Mouse (Mus musculus) subcutaneous adipose tissue, adult 2 months (tissue): ENCODE measurements around the gene Olfr1314. TPM values are rescaled to one million over a fixed set of nuclear protein-coding genes. Genes with fewer than 3 reads are reported as not detected.

Experiments
- polyA plus RNA-seq: library from polyadenylated mRNA; depleted of rRNA; stranded (reverse); fragments of >200 nt; gene quantifications from 2 replicates; pipeline ENCODE4 v1.2.3, GENCODE M21; 2012; ENCODE audit warnings: low replicate concordance; rRNA removed

Olfr1314 gene
- not detected in 2 replicates for polyA plus RNA-seq

DNA sequence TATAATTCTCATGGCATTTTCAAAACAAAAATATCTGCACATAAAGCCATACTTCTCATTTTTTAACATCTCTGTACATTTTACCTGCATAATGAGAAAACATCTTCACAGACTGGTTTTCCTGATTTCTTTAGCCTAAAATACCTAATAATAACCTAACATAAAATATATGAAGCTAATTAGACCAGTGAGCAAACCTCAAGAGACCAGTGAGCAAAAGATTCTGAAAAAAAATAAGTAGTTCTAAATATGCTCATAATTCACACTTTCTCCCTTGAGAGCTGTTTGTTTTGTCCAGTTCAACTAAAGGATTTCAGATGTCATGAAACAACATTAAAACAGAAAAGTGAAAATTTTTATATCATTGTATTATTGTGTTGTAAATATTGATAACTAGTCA lies at the start of gene Olfr1314:
Gene Olfr1314 (minus strand): TSS at position 101 of the 400 bp plus-strand sequence.

GRCm38 (mm10) chr2:112140029-112140428 lies 43.4 kb upstream of the Olfr1314 start, which contains the start of gene Olfr1317:
Olfr1317 (plus strand) TSS chr2:112140329.

GRCm38 (mm10) chr2:112134877-112135276 lies 38.3 kb upstream of the Olfr1314 start, which contains the start of gene Olfr1316:
Olfr1316 (minus strand) TSS chr2:112134977.

GRCm38 (mm10) chr2:112115340-112115739 lies 18.8 kb upstream of the Olfr1314 start, which contains the start of gene Olfr1315-ps1:
Olfr1315-ps1 (minus strand) TSS chr2:112115440.

GRCm38 (mm10) chr2:112077743-112078142 lies 18.8 kb downstream of the Olfr1314 start, which contains the start of gene Olfr1313:
Olfr1313 (minus strand) TSS chr2:112077843.

DNA sequence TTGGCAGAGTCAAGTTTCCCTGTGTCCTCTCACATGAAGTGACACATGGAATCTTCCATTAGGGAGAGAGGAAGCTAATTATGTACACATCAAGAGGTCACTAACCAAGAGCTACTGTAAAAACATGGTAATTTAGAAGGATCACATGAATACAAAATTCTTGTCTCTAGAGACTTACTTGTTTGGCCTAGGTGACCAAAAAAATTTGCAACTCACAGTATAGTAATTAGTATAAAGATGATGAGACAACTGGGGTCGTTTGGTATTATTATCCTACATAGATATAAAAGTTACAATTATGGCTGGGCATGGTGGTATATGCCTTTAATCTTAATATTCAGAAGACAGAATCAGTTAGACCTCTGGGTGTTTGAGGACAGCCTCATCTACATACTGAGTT lies 46.4 kb downstream of the Olfr1314 start, which contains the start of gene Olfr1312:
Gene Olfr1312 (minus strand): TSS at position 101 of the 400 bp plus-strand sequence.

Other genes starting within 250 kb of the Olfr1314 start
- gene Olfr1305, start 219.6 kb downstream of the Olfr1314 start, polyA plus RNA-seq, result not detected in 2 replicates
- gene Olfr1306, start 180.5 kb downstream of the Olfr1314 start, polyA plus RNA-seq, result not detected in 2 replicates
- not detected in 2 replicates for gene Olfr1307, start 147.3 kb downstream of the Olfr1314 start, polyA plus RNA-seq
- gene Olfr1308, start 131.8 kb downstream of the Olfr1314 start, polyA plus RNA-seq, result not detected in 2 replicates
- gene Olfr1309, start 106.5 kb downstream of the Olfr1314 start, polyA plus RNA-seq, result not detected in 2 replicates
- gene Olfr1310, start 84.1 kb downstream of the Olfr1314 start, polyA plus RNA-seq, result not detected in 2 replicates
- gene Olfr1311, start 72.4 kb downstream of the Olfr1314 start, polyA plus RNA-seq, result not detected in 2 replicates
- gene Olfr1312, start 46.5 kb downstream of the Olfr1314 start, polyA plus RNA-seq, result not detected in 2 replicates
- gene Olfr1313, start 18.9 kb downstream of the Olfr1314 start, polyA plus RNA-seq, result not detected in 2 replicates
- not detected in 2 replicates for gene Olfr1315-ps1, start 18.7 kb upstream of the Olfr1314 start, polyA plus RNA-seq
- gene Olfr1316, start 38.2 kb upstream of the Olfr1314 start, polyA plus RNA-seq, result not detected in 2 replicates
- gene Olfr1317, start 43.5 kb upstream of the Olfr1314 start, polyA plus RNA-seq, result not detected in 2 replicates
- not detected in 2 replicates for gene Olfr1318, start 57.4 kb upstream of the Olfr1314 start, polyA plus RNA-seq
- 17.8 and 45.7 TPM in 2 replicates for gene Lpcat4, start 142.7 kb upstream of the Olfr1314 start, polyA plus RNA-seq
- not detected in 2 replicates for gene Nutm1, start 162.5 kb upstream of the Olfr1314 start, polyA plus RNA-seq
- gene Nop10, start 165.1 kb upstream of the Olfr1314 start, polyA plus RNA-seq, result 121 and 144 TPM in 2 replicates
- 26.2 and 32.0 TPM in 2 replicates for gene Slc12a6, start 169.0 kb upstream of the Olfr1314 start, polyA plus RNA-seq
- not detected in 2 replicates for gene Gm21985, start 169.5 kb upstream of the Olfr1314 start, polyA plus RNA-seq